Mouse (Mus musculus) CH12.LX (cell line): Measurements from ENCODE around the gene Dkk3. TPM values are rescaled to one million over a fixed set of nuclear protein-coding genes. Genes with fewer than 3 reads are reported as not detected.

Source experiments
- DNase-seq: peaks from one replicate; pipeline ENCODE4 v3.0.0-alpha.2; 2013; ENCODE audit errors: extremely low read depth
- H3K27ac ChIP-seq: 2 replicates; pipeline ENCODE4 v1.5.1; 2012; ENCODE audit warnings: low read depth, mild to moderate bottlenecking, control low read depth, moderate library complexity; ENCODE audit not compliant: insufficient read depth
- H3K27me3 ChIP-seq: replicated peaks from 2 replicates; pipeline ENCODE3; 2012; ENCODE audit warnings: inconsistent platforms
- H3K36me3 ChIP-seq, 2 experiments: replicated peaks in 1 of 2; 2 replicates each; pipeline versions ENCODE3 to v1.6.1; 2012; ENCODE audit warnings: inconsistent platforms in 1 of 2, low read length in 1 of 2, mild to moderate bottlenecking in 1 of 2, mixed read lengths in 1 of 2, moderate library complexity in 1 of 2; ENCODE audit not compliant: control insufficient read depth in 1 of 2, insufficient read depth in 1 of 2
- H3K4me1 ChIP-seq, 2 experiments: 2 replicates each; pipeline ENCODE4 v1.6.1; 2012; ENCODE audit warnings: inconsistent platforms in 1 of 2, moderate library complexity in 1 of 2; ENCODE audit not compliant: insufficient read depth in 2 of 2, control insufficient read depth in 1 of 2
- H3K4me2 ChIP-seq: 2 replicates; pipeline ENCODE4 v1.6.1; 2012; ENCODE audit warnings: low read depth, mild to moderate bottlenecking, control low read depth; ENCODE audit not compliant: poor library complexity, insufficient read depth, severe bottlenecking
- H3K4me3 ChIP-seq, 3 experiments: fragments of 150-350 bp in 1 of 3; sonication (generic) in 1 of 3; replicated peaks in 1 of 3; 2 replicates each; pipeline versions ENCODE3 to v1.5.1; 2011 to 2012; ENCODE audit warnings: low read depth in 2 of 3, low read length in 2 of 3, mild to moderate bottlenecking in 2 of 3, moderate library complexity in 2 of 3, control low read depth in 1 of 3, improper control_type of control experiment in 1 of 3, inconsistent platforms in 1 of 3, mixed read lengths in 1 of 3; ENCODE audit not compliant: poor library complexity in 1 of 3
- H3K79me2 ChIP-seq: replicated peaks from 2 replicates; pipeline ENCODE4 v1.6.1; 2012; ENCODE audit warnings: mild to moderate bottlenecking, moderate library complexity; ENCODE audit not compliant: control insufficient read depth, poor library complexity, insufficient read depth, severe bottlenecking; ENCODE audit errors: extremely low read depth
- H3K9ac ChIP-seq: 2 replicates; pipeline ENCODE4 v1.6.1; 2012; ENCODE audit warnings: low read depth, mild to moderate bottlenecking, control low read depth, moderate library complexity; ENCODE audit not compliant: insufficient read depth
- H3K9me3 ChIP-seq: replicated peaks from 2 replicates; pipeline ENCODE3; 2012; ENCODE audit warnings: low read length, inconsistent platforms, mixed read lengths
- BHLHE40 ChIP-seq: IDR thresholded peaks from 2 replicates; pipeline ENCODE4 v1.6.1; 2011; ENCODE audit warnings: mild to moderate bottlenecking, low read depth, low read length, improper control_type of control experiment
- CHD1 ChIP-seq: IDR thresholded peaks from 2 replicates; pipeline ENCODE4 v1.6.1; 2012; ENCODE audit warnings: low read depth, low read length, improper control_type of control experiment, inconsistent platforms
- ELF1 ChIP-seq: IDR thresholded peaks from 2 replicates; pipeline ENCODE4 v1.6.1; 2014; ENCODE audit warnings: low read depth, mild to moderate bottlenecking, inconsistent platforms, low read length, improper control_type of control experiment
- ETS1 ChIP-seq: conservative IDR thresholded peaks from 2 replicates; pipeline ENCODE4 v1.6.1; 2012; ENCODE audit warnings: low read depth, mild to moderate bottlenecking, inconsistent platforms, low read length, improper control_type of control experiment, moderate library complexity
- GABPA ChIP-seq: IDR thresholded peaks from 2 replicates; pipeline ENCODE4 v1.6.1; 2012; ENCODE audit warnings: low read depth, low read length, improper control_type of control experiment, inconsistent platforms; ENCODE audit not compliant: insufficient replicate concordance
- IRF4 ChIP-seq: IDR thresholded peaks from 2 replicates; pipeline ENCODE4 v1.6.1; 2014; ENCODE audit warnings: low read depth, mild to moderate bottlenecking, inconsistent platforms, low read length, improper control_type of control experiment
- JUND ChIP-seq: conservative IDR thresholded peaks from 2 replicates; pipeline ENCODE4 v1.6.1; 2011; ENCODE audit warnings: low read depth, low read length, improper control_type of control experiment
- KAT2A ChIP-seq: IDR thresholded peaks from 2 replicates; pipeline ENCODE4 v1.6.1; 2012; ENCODE audit warnings: low read length, improper control_type of control experiment, inconsistent platforms; ENCODE audit not compliant: insufficient replicate concordance
- MAFK ChIP-seq: IDR thresholded peaks from 2 replicates; pipeline ENCODE4 v1.6.1; 2011; ENCODE audit warnings: low read length, improper control_type of control experiment; ENCODE audit not compliant: insufficient replicate concordance
- MAX ChIP-seq: IDR thresholded peaks from 2 replicates; pipeline ENCODE4 v1.6.1; 2011; ENCODE audit warnings: low read length, improper control_type of control experiment
- MEF2A ChIP-seq: IDR thresholded peaks from 2 replicates; pipeline ENCODE4 v1.6.1; 2014; ENCODE audit warnings: low read depth, mild to moderate bottlenecking, inconsistent platforms, low read length, improper control_type of control experiment, borderline replicate concordance
- NRF1 ChIP-seq: IDR thresholded peaks from 2 replicates; pipeline ENCODE4 v1.6.1; 2014; ENCODE audit warnings: low read depth, mild to moderate bottlenecking, inconsistent platforms, low read length, improper control_type of control experiment, moderate library complexity
- POLR2A ChIP-seq: IDR thresholded peaks from 2 replicates; pipeline ENCODE4 v1.6.1; 2011; ENCODE audit warnings: low read depth, mild to moderate bottlenecking, improper control_type of control experiment, low read length
- POLR2AphosphoS2 ChIP-seq: IDR thresholded peaks from 2 replicates; pipeline ENCODE4 v1.6.1; 2011; ENCODE audit warnings: low read depth, low read length, improper control_type of control experiment
- RCOR1 ChIP-seq: conservative IDR thresholded peaks from 2 replicates; pipeline ENCODE4 v1.6.1; 2012; ENCODE audit warnings: low read depth, mild to moderate bottlenecking, inconsistent platforms, low read length, improper control_type of control experiment
- SMC3 ChIP-seq: IDR thresholded peaks from 2 replicates; pipeline ENCODE4 v1.6.1; 2011; ENCODE audit warnings: low read depth, low read length, improper control_type of control experiment
- USF2 ChIP-seq: conservative IDR thresholded peaks from 2 replicates; pipeline ENCODE4 v1.6.1; 2011; ENCODE audit warnings: low read depth, low read length, improper control_type of control experiment
- ZNF384 ChIP-seq: IDR thresholded peaks from 2 replicates; pipeline ENCODE4 v1.6.1; 2012; ENCODE audit warnings: low read depth, low read length, improper control_type of control experiment, inconsistent platforms
- dilution Hi-C: fragments of 300-500 bp; cut with MboI; formaldehyde crosslinking; loops from 2 replicates; pipeline ENCODE4 v1.14.3; 2020; ENCODE audit warnings: low sequenced_read_pairs; ENCODE audit not compliant: extremely low pct_unique_long_range_greater_than_20kb, extremely low pct_ligation_motif_present
- in situ Hi-C: fragments of 300-500 bp; cut with MboI; formaldehyde crosslinking; loops from 3 replicates; pipeline ENCODE4 v1.14.3; 2019; ENCODE audit warnings: low sequenced_read_pairs, low pct_ligation_motif_present, low pct_unique_long_range_greater_than_20kb, mixed read lengths
- polyA plus RNA-seq: library from polyadenylated mRNA; unstranded; fragments of >175 nt; gene quantifications from 2 replicates; pipeline ENCODE4 v1.2.1, GENCODE M21; 2012; ENCODE audit warnings: low read depth; ENCODE audit not compliant: insufficient read length
- total RNA-seq, 2 experiments: library from RNA; depleted of rRNA; stranded (reverse); fragments of 300-350 nt in 1 of 2; fragments of >200 nt in 1 of 2; gene quantifications; 2 replicates each; pipeline ENCODE4 v1.2.3; 2012 to 2014

The Dkk3 gene
- total and polyA plus RNA-seq, 3 experiments, result 0.38 to 0.55 (median 0.54) TPM

GRCm38 (mm10) chr7:112192778-112193177, 33.9 kb upstream of the Dkk3 start:
- Histone ChIP-seq H3K4me1 (no peaks in the 10 kb centered on the region), H3K9me3 (peaks cover 2% of the 10 kb centered on the region), H3K36me3 (no peaks in the 10 kb centered on the region), H3K79me2 (no peaks in the 10 kb centered on the region), H3K4me2 (no peak overlapping the region), H3K27me3 (peaks cover 7% of the 10 kb centered on the region), H3K9ac (no peak overlapping the region), H3K27ac (no peak overlapping the region), H3K4me3 (no peak overlapping the region)
- dilution Hi-C loops (no loop called here), in situ Hi-C loops (no loop called here)
- TF ChIP-seq ELF1 (no peak), POLR2A (no peak), USF2 (no peak), BHLHE40 (no peak), MEF2A (no peak), IRF4 (no peak)
- no peak for DNase-seq

DNA sequence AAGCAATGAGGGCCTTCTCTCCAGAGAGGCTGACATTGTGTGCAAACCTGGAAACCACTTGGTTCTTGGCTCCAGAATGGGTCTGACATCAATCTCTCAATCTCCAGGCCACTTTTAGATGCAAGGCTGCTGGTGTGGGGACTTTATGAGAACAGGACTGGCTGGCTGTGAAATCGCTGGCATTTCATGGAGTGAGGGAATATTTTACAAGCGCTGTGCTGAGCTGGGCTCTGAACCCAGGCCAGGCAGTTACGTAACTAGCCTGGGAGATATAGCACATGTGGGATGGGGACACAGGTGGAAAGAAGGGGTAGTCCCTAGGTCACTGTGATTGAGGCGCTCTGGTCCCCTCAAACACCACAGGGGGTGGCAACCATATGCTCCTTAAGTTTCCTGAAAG, 33.4 kb upstream of the Dkk3 start:
- H3K4me1 ChIP-seq, result no peaks in the 10 kb centered on the region
- no peak for TF ChIP-seq JUND
- no peak for TF ChIP-seq ETS1
- TF ChIP-seq RCOR1, result no peak
- TF ChIP-seq POLR2A, result no peak
- TF ChIP-seq KAT2A, result no peak
- no peak for TF ChIP-seq ELF1
- TF ChIP-seq GABPA, result no peak
- TF ChIP-seq MAX, result no peak
- TF ChIP-seq ZNF384, result no peak
- TF ChIP-seq MAFK, result no peak
- no peak for TF ChIP-seq SMC3
- no peak for TF ChIP-seq POLR2AphosphoS2
- no peak for TF ChIP-seq CHD1
- no peak for TF ChIP-seq NRF1
- TF ChIP-seq IRF4, result no peak
- H3K9me3 ChIP-seq, result peaks cover 2% of the 10 kb centered on the region
- no peaks in the 10 kb centered on the region for H3K36me3 ChIP-seq
- no peak overlapping the region for H3K9ac ChIP-seq
- H3K27ac ChIP-seq, result no peak overlapping the region
- H3K79me2 ChIP-seq, result no peaks in the 10 kb centered on the region
- no peak overlapping the region for H3K4me3 ChIP-seq
- H3K27me3 ChIP-seq, result peaks cover 7% of the 10 kb centered on the region
- in situ Hi-C loops, result no loop called here
- dilution Hi-C loops, result no loop called here
- no peak overlapping the region for H3K4me2 ChIP-seq
- DNase-seq, result no peak
